Mouse (Mus musculus): ENCODE results near the gene Cstl1. TPM values are rescaled to one million over a fixed set of nuclear protein-coding genes. Genes with fewer than 3 reads are reported as not detected.

Gene Cstl1
- not detected for polyA plus RNA-seq (2015; fragmentation: Illumina TruSeq; extraction: RNeasy Lipid Tissue Mini Kit (QIAGEN cat#74804); ENCODE audit: insufficient read depth, low read depth, low replicate concordance)

GRCm38 (mm10) chr2:148750058-148750457 is at the start of gene Cstl1:
Cstl1 (plus strand) TSS chr2:148750358.

GRCm38 (mm10) chr2:148732327-148733000 is 17.7 kb upstream of the Cstl1 start, which contains the start of gene Napb:
Napb (minus strand) TSS chr2:148732467.

GRCm38 (mm10) chr2:148771397-148771796 is 21.2 kb downstream of the Cstl1 start, which contains the start of gene Cst11:
Cst11 (minus strand) TSS chr2:148771497.

GRCm38 (mm10) chr2:148781709-148782108 is 31.6 kb downstream of the Cstl1 start, which contains the start of gene 8030411F24Rik:
8030411F24Rik (plus strand) TSS chr2:148782009.

GRCm38 (mm10) chr2:148789142-148789541 is 39.0 kb downstream of the Cstl1 start, which contains the start of gene Cst12:
Cst12 (plus strand) TSS chr2:148789361.

GRCm38 (mm10) chr2:148798485-148798884 is 48.3 kb downstream of the Cstl1 start, which contains the start of gene Cst8:
Cst8 (plus strand) TSS chr2:148798785.

Other genes starting within 250 kb of the Cstl1 start
- gene Nxt1, start 77.8 kb upstream of the Cstl1 start, polyA plus RNA-seq (2015; fragmentation: Illumina TruSeq; extraction: RNeasy Lipid Tissue Mini Kit (QIAGEN cat#74804); ENCODE audit: insufficient read depth, low read depth, low replicate concordance) = 2.8 TPM
- 3.0 TPM for gene Gzf1, start 69.3 kb upstream of the Cstl1 start, polyA plus RNA-seq (2015; fragmentation: Illumina TruSeq; extraction: RNeasy Lipid Tissue Mini Kit (QIAGEN cat#74804); ENCODE audit: insufficient read depth, low read depth, low replicate concordance)
- gene Napb, start 17.9 kb upstream of the Cstl1 start, polyA plus RNA-seq (2015; fragmentation: Illumina TruSeq; extraction: RNeasy Lipid Tissue Mini Kit (QIAGEN cat#74804); ENCODE audit: insufficient read depth, low read depth, low replicate concordance) = 2.3 TPM
- not detected for gene Cst11, start 21.1 kb downstream of the Cstl1 start, polyA plus RNA-seq (2015; fragmentation: Illumina TruSeq; extraction: RNeasy Lipid Tissue Mini Kit (QIAGEN cat#74804); ENCODE audit: insufficient read depth, low read depth, low replicate concordance)
- not detected for gene 8030411F24Rik, start 31.7 kb downstream of the Cstl1 start, polyA plus RNA-seq (2015; fragmentation: Illumina TruSeq; extraction: RNeasy Lipid Tissue Mini Kit (QIAGEN cat#74804); ENCODE audit: insufficient read depth, low read depth, low replicate concordance)
- not detected for gene Cst12, start 39.0 kb downstream of the Cstl1 start, polyA plus RNA-seq (2015; fragmentation: Illumina TruSeq; extraction: RNeasy Lipid Tissue Mini Kit (QIAGEN cat#74804); ENCODE audit: insufficient read depth, low read depth, low replicate concordance)
- not detected for gene Cst8, start 48.4 kb downstream of the Cstl1 start, polyA plus RNA-seq (2015; fragmentation: Illumina TruSeq; extraction: RNeasy Lipid Tissue Mini Kit (QIAGEN cat#74804); ENCODE audit: insufficient read depth, low read depth, low replicate concordance)
- gene Cst13, start 69.7 kb downstream of the Cstl1 start, polyA plus RNA-seq (2015; fragmentation: Illumina TruSeq; extraction: RNeasy Lipid Tissue Mini Kit (QIAGEN cat#74804); ENCODE audit: insufficient read depth, low read depth, low replicate concordance) = not detected
- not detected for gene Cst9, start 84.8 kb downstream of the Cstl1 start, polyA plus RNA-seq (2015; fragmentation: Illumina TruSeq; extraction: RNeasy Lipid Tissue Mini Kit (QIAGEN cat#74804); ENCODE audit: insufficient read depth, low read depth, low replicate concordance)
- gene 9230104L09Rik, start 114.7 kb downstream of the Cstl1 start, polyA plus RNA-seq (2015; fragmentation: Illumina TruSeq; extraction: RNeasy Lipid Tissue Mini Kit (QIAGEN cat#74804); ENCODE audit: insufficient read depth, low read depth, low replicate concordance) = not detected
- gene Cst3, start 125.3 kb downstream of the Cstl1 start, polyA plus RNA-seq (2015; fragmentation: Illumina TruSeq; extraction: RNeasy Lipid Tissue Mini Kit (QIAGEN cat#74804); ENCODE audit: insufficient read depth, low read depth, low replicate concordance) = 359 TPM

Measured in pancreas, adult 10 weeks (tissue).